Mouse (Mus musculus) left cerebral cortex, postnatal 25 days (tissue): Measurements from ENCODE around the gene Iqck. TPM values are rescaled to one million over a fixed set of nuclear protein-coding genes. Genes with fewer than 3 reads are reported as not detected.

Experiments
- DNase-seq, 2 experiments: peaks; one replicate each; pipeline ENCODE4 v3.0.0; 2022; ENCODE audit warnings: low spot score in 2 of 2, mixed read lengths in 1 of 2
- intact Hi-C: fragments of 180-260 bp; cut with DNase I; formaldehyde crosslinking; loops from one replicate; pipeline ENCODE4 v1.15.1; 2025
- total RNA-seq, 2 experiments: library from RNA; stranded (reverse); gene quantifications; 2 replicates each; pipeline ENCODE4 v1.2.3; 2021

Iqck gene
- total RNA-seq, 2 experiments from 2014 or later, result 3.1 to 3.5 TPM

DNA sequence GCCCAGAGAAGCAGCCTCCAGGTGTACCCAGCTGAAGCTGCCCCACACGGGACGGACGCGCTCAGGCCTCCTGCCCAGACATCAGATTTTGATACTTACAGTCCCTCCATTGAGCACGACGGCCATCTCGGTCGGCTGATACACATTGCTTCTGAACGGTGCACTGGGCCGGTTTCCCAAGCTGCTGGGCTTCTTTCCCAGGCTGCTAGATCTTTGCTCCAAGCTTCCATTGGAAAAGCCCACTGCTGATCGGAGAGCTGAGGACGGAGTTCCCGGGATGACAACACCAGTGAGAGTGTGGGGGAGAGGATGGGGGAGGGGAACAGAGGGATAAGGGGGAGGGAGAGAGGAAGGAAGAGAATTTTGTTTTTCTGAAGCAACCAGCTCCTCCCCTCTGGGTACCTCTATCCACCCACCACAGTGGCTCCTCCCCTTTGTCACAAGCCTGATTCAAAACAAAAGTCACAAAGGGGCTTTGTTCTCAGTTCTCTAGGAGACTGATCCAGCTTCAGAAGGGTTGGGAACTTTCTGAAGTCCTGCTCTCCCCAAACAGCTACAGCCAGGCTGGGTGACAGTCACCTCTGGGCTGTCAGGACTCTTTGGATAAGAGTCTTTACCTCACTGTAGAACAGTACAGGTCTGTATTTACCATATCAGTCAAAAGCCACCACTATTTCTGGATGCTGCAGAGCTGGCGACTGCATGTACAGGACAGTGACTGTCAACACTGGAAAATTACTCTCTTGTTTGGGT is 121.0 kb downstream of the Iqck start:
- DNase-seq, result peak; percentile 47 to 69
- intact Hi-C loops, result loop anchor here (5.0 kb wide), 1 partner anchor 89 kb away; no protein-coding TSS in a partner anchor

- intact Hi-C loops, result loop anchor here (5.0 kb wide), 1 partner anchor 90 kb away; no protein-coding TSS in a partner anchor
- DNase-seq, result no peak
These were observed 121.6 kb downstream of the Iqck start for GRCm38 (mm10) chr7:118977167-118977543.

- intact Hi-C loops, result loop anchor here (5.0 kb wide), 1 partner anchor 92 kb away; no protein-coding TSS in a partner anchor
- no peak for DNase-seq
These were observed 123.6 kb downstream of the Iqck start for GRCm38 (mm10) chr7:118979121-118979520.

DNA sequence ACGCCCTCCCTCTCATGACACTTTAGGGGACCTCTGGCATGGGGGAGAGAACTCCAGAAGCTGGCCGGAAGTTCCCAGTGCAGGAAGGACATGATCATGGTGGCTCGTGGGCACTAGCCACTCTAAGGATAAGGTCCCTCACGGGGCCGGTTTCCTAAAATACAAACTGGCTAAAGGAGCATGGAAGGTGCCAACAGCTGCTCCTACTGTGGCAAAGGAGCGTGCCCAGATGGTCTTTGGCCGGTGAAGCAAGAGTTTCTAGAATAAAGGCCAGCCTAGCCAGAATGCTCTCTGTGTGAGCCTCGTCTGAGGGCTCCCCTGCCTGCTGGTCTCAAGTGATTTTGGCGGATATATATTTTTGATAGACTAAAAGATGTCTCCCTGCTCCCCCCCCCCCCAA is 124.2 kb downstream of the Iqck start:
- intact Hi-C loops, result loop anchor here (5.0 kb wide), 2 partner anchors 52 to 92 kb away; no protein-coding TSS in a partner anchor
- DNase-seq, result no peak

- intact Hi-C loops, result loop anchor here (5.0 kb wide), 1 partner anchor 54 kb away; no protein-coding TSS in a partner anchor
- no peak for DNase-seq
These were observed 125.8 kb downstream of the Iqck start for GRCm38 (mm10) chr7:118981346-118981745.

DNA sequence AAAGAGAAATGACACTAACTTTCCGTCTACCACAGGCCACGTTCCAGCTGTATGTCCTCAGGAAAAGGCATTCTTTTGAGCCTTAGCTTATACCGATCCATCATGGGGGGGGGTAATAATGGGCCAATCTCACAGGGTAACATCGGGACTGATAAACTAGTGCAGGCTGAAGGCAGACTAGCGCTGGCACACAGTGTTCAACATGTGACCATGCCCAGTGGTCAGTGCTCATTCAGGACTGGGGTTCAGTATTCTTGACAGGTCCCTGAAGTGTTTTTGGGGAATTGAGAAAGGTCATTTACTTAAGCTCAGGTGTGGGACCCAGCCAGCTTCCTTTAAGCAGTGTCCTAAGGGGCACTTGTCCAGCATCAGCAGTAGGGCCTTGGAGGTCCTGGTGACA is 126.3 kb downstream of the Iqck start:
- DNase-seq, result no peak
- intact Hi-C loops, result loop anchor here (5.0 kb wide), 1 partner anchor 55 kb away; no protein-coding TSS in a partner anchor

DNA sequence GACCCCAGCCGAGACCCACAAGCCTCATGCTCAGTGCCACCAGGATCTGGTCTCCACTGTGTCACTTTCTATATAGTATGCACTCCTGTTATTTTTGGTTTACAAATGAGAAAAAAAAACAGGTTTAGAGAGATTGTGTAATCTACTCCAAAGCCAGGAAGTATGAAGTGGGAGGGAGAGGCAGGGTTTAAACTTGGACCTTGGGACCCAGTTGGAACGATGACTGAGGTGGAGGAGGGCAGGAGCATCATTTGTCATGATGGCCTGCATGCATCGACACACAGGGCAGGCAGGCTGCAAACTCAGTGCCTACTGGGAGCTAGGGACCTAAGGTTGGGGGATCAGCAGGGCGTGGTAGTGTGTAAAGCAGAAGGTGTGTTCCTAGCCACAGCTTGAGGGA is 127.0 kb downstream of the Iqck start:
- DNase-seq, result no peak
- intact Hi-C loops, result loop anchor here (5.0 kb wide), 1 partner anchor 55 kb away; no protein-coding TSS in a partner anchor

DNA sequence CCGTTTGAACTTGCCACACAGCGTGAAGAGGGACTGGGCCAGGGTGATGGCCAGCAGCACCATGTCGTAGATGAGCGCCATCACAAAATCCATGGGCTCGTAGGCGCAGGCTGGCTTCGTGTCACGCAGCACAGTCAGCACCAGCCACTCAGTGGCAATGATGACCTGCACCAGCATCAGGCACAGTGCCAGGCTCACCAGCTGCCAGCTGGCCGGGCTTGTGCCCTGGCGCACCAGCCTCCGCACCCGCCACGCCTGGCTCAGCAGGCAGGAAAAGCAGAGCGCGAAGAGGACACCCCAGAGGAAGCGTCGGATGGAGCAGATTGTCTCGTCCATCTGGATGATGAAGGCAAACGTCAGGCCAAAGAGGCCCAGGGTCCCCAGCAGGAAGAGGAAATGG is 128.4 kb downstream of the Iqck start:
- intact Hi-C loops, result loop anchor here (5.0 kb wide), 1 partner anchor 57 kb away; no protein-coding TSS in a partner anchor
- peak; percentile 62 to 72 for DNase-seq

GRCm38 (mm10) chr7:118985786-118986185 is 130.2 kb downstream of the Iqck start:
- intact Hi-C loops, result no loop called here
- DNase-seq, result no peak

DNA sequence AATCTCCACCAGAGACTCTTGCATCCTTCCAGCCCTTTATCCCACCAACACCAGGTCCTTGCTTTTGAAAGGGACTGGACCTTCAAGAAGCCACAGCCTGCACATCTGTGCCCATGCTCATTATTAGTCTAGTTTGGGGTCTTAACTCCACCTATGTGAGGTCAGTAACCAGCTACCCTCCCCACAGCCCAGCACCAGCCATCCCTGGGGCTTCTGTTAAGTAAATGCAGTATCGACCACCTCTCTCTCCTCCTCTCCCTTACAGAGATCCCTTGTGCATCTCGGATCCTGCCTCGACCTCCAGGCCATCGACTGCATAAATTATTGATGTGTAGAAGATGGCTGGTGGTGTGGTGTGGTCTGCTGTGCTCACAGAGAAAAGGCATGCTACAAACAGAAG is 130.8 kb downstream of the Iqck start:
- intact Hi-C loops, result no loop called here
- no peak for DNase-seq

GRCm38 (mm10) chr7:118989275-118989856 is 133.8 kb downstream of the Iqck start:
- no peak for DNase-seq
- intact Hi-C loops, result no loop called here

DNA sequence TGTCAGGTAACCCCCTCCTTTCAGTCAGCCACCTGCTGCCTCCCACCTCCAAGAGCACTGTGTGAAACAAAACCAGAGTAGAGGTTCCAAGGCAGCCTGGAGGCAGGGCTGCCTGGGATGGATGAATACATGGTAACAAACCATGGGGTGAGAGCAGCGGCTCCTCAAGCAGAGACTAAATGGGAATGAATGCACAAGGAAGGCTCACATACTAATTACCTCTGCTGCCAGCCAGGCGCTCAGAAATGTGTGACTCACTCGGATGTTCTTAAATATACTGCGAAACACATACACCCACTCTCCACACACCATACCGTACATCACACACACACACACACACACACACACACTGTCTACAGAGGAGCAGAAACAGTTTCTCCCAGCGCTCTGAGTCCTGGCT is 134.7 kb downstream of the Iqck start:
- intact Hi-C loops, result loop anchor here (1.0 to 5.0 kb wide), 3 partner anchors 58 to 207 kb away; no protein-coding TSS in a partner anchor

DNA sequence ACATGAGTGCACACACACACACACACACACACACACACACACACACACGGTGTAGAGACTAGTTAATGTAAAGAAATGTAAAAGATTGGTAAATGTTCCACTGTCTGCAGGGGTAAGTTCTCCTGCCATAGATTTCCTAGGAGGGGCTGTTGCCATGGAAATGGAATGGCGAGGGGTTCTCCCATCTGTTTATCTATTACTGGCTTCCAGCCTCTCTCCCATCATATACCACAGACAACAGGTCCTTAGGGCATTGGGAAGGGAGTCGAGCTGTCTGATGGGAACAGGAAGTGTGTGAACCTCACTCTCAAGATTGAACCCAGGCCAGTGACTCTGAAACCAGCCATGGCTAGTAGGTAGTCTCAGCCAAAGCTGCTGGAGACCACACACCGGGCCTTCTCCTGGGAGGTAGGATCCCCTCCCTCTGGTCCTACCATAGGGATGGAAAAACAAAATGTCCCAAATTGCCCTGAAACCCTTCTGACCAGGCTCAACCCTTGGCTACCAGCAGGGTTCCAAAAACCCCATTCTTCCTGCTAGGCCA is 135.9 kb downstream of the Iqck start:
- intact Hi-C loops, result loop anchor here (5.0 kb wide), 2 partner anchors 59 to 94 kb away; no protein-coding TSS in a partner anchor
- DNase-seq, result no peak

More for the DNA sequence above, 134.7 kb downstream of the Iqck start:
- DNase-seq, result peak; percentile 69 to 97

- intact Hi-C loops, result loop anchor here (5.0 kb wide), 2 partner anchors 60 to 95 kb away; no protein-coding TSS in a partner anchor
- DNase-seq, result no peak
These were observed 136.6 kb downstream of the Iqck start for GRCm38 (mm10) chr7:118992080-118992560.

GRCm38 (mm10) chr7:118992623-118993405 is 137.3 kb downstream of the Iqck start:
- intact Hi-C loops, result loop anchor here (5.0 kb wide), 2 partner anchors 61 to 96 kb away; no protein-coding TSS in a partner anchor
- DNase-seq, result peak in 1 of 2 experiments; percentile 46

DNA sequence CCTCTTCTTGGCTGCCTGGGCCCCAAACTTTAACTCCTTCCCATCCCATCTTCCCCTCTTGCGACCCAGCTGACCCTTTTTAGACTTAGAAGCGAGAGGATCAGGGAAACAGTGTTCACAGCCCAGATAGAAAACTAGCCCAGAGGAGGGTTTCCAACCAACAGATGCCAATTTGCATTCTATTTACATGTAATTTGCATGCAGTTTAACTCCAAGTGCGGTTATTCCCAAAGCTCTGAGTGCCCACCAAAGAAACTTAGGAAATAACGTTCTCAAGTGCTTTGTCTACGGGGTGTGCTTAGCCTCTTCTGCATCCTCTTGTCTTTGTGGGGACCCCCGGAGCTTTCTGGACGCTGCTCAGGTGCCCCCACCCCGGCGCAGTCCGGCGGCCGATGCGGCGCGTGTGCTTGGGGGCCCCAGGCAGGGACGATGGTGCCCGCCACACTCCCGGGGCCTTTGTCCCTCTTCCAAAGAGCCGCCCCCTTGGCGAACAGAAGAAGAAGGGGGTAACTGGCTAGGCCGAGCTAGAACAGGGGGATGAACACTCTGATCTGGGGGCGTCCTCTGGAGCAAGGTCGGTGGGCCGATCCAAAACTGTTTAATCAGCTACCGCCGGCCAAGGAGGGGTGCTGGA is 138.2 kb downstream of the Iqck start:
- no peak for DNase-seq
- intact Hi-C loops, result loop anchor here (1.0 to 5.0 kb wide), 3 partner anchors 61 to 138 kb away; partner anchors contain the start of gene Iqck

- intact Hi-C loops, result loop anchor here (1.0 to 5.0 kb wide), 3 partner anchors 62 to 139 kb away; partner anchors contain the start of gene Iqck
- DNase-seq, result no peak
These were observed 138.8 kb downstream of the Iqck start for GRCm38 (mm10) chr7:118994231-118994842.

DNA sequence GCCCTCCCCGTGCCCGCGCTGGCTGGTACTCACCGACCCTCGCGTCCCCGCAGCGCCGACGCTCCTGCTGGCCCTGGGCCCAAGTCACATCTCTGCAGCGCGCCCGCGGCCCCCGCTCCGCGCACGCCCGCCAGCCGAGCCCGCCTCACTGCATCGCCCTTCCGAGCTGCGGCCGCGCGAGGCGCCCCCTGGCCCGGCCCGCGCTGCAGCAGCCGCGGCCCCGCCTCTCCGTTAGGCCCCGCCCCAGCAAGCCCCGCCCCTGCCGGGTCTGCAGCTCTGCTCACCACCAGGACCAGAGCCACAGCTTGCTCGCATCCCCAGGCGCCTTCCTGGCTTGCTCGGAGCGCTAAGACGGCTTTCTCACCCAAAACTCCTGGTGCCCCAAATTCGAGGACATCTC is 139.5 kb downstream of the Iqck start, which contains the start of gene Gprc5b:
TSS of gene Gprc5b (minus strand) at position 205 of the 400 bp plus-strand sequence.
- intact Hi-C loops, result loop anchor here (5.0 kb wide), 1 partner anchor 118 kb away; no protein-coding TSS in a partner anchor
- peak; percentile 65 to 66 for DNase-seq
